Mouse (Mus musculus) thymus, adult 2 months (tissue): Measurements from ENCODE around the gene Slc25a36. TPM values are rescaled to one million over a fixed set of nuclear protein-coding genes. Genes with fewer than 3 reads are reported as not detected.

Source experiments
- DNase-seq: peaks from one replicate; pipeline ENCODE4 v3.0.0; 2021
- H3K27ac ChIP-seq: fragments of 200-500 bp; 2 replicates; pipeline ENCODE4 v1.5.1; 2012; ENCODE audit warnings: low read length, control low read depth; ENCODE audit not compliant: control insufficient read depth, insufficient read depth
- H3K27me3 ChIP-seq: fragments of 200-500 bp; 2 replicates; pipeline ENCODE4 v1.6.1; 2012; ENCODE audit warnings: mild to moderate bottlenecking, low read length, moderate library complexity, mixed read lengths; ENCODE audit not compliant: control insufficient read depth, insufficient read depth
- H3K36me3 ChIP-seq: fragments of 200-500 bp; 2 replicates; pipeline ENCODE4 v1.6.1; 2012; ENCODE audit warnings: mild to moderate bottlenecking, low read length, moderate library complexity; ENCODE audit not compliant: control insufficient read depth, insufficient read depth
- H3K4me1 ChIP-seq: fragments of 200-500 bp; replicated peaks from 2 replicates; pipeline ENCODE4 v1.6.1; 2012; ENCODE audit warnings: low read length; ENCODE audit not compliant: control insufficient read depth, insufficient read depth
- H3K4me3 ChIP-seq: fragments of 200-500 bp; 2 replicates; pipeline ENCODE4 v1.5.1; 2012; ENCODE audit warnings: mild to moderate bottlenecking, low read length, control low read depth, moderate library complexity; ENCODE audit not compliant: control insufficient read depth, insufficient read depth
- CTCF ChIP-seq: fragments of 200-500 bp; IDR thresholded peaks from 2 replicates; pipeline ENCODE4 v1.5.1; 2012; ENCODE audit warnings: mild to moderate bottlenecking, control low read depth, low read length, moderate library complexity, borderline replicate concordance; ENCODE audit not compliant: control insufficient read depth, poor library complexity, insufficient read depth; ENCODE audit errors: extremely low read depth
- POLR2A ChIP-seq: fragments of 200-500 bp; IDR thresholded peaks from 2 replicates; pipeline ENCODE4 v1.6.1; 2012; ENCODE audit warnings: mild to moderate bottlenecking, low read length, control low read depth, moderate library complexity; ENCODE audit not compliant: control insufficient read depth, poor library complexity, insufficient read depth; ENCODE audit errors: extremely low read depth
- WGBS: fragments of 180-500 bp; shearing (Covaris S2); methylation state at CpG from one replicate; pipeline ENCODE4 v1.1.7; 2018; 5-methylcytosine and 5-hydroxymethylcytosine counted together
- polyA plus RNA-seq: library from polyadenylated mRNA; depleted of rRNA; stranded (reverse); fragments of >200 nt; gene quantifications from 2 replicates; pipeline ENCODE4 v1.2.3, GENCODE M21; 2012; rRNA removed

Gene Slc25a36
- polyA plus RNA-seq, 1 experiment, result 16.1 TPM

DNA sequence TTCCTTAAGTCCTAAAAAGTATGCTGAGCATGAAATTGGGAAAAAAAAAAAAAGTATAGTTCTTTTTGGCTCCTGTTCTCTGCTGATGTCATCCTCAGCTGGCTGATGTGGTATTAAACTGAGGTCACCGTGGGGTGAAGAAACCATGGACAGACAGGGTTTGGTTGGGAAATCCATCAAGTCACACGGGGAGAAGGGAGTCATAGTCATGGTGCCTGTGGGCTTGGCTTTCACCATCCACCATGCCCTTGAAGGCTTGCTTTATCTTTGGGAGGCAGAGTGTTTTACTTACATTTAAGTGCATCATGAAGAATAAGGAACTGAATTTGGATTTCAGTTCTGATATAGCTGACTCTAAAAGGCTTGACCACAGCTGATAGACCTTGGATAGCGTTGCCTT is 72.9 kb downstream of the Slc25a36 start:
- no peak for DNase-seq
- Histone ChIP-seq H3K4me3 (no peak overlapping the region), H3K27ac (no peak overlapping the region), H3K36me3 (no peaks in the 10 kb centered on the region), H3K4me1 (no peaks in the 10 kb centered on the region), H3K27me3 (no peaks in the 10 kb centered on the region)
- TF ChIP-seq POLR2A (no peak), CTCF (no peak)
- WGBS, result 87% methylated on average over 3 of the region's 3 CpGs

DNA sequence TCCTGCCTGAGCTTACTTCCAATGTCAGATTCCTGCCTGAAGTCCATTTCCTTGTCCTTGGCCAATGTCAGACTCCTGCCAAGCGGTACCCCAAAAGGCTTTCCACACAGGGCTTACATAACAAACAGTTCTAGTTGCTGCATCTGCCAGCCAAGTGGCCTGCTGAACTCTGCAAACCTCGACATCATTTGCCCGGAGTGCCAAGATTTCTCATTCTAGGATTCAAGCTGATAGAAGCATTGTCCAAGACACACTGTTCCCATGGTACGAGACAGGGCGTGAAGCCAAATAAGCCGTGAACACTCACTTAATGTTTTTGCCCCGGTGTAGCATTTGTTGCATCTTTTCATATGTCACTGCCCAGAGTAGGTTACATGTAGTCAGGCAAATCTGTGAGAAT is 74.3 kb downstream of the Slc25a36 start:
- Histone ChIP-seq H3K4me1 (no peaks in the 10 kb centered on the region), H3K27me3 (no peaks in the 10 kb centered on the region), H3K27ac (no peak overlapping the region), H3K4me3 (no peak overlapping the region), H3K36me3 (no peaks in the 10 kb centered on the region)
- 96% methylated on average over 7 of the region's 7 CpGs for WGBS
- DNase-seq, result no peak
- TF ChIP-seq POLR2A, result no peak
- no peak for TF ChIP-seq CTCF

GRCm38 (mm10) chr9:97027361-97027760 is 83.6 kb downstream of the Slc25a36 start:
- no peaks in the 10 kb centered on the region; the same call in 1 of the 2 replicates for H3K27me3 ChIP-seq
- DNase-seq, result no peak
- no peaks in the 10 kb centered on the region for H3K36me3 ChIP-seq
- H3K4me1 ChIP-seq, result no peaks in the 10 kb centered on the region
- H3K4me3 ChIP-seq, result no peak overlapping the region
- no peak overlapping the region for H3K27ac ChIP-seq
- TF ChIP-seq CTCF (no peak), POLR2A (no peak)
- 67% methylated on average over 12 of the region's 12 CpGs for WGBS

GRCm38 (mm10) chr9:97026006-97026405 is 85.0 kb downstream of the Slc25a36 start:
- WGBS, result over 99% methylated on average over 4 of the region's 4 CpGs
- Histone ChIP-seq H3K27me3 (no peaks in the 10 kb centered on the region; the same call in 1 of the 2 replicates), H3K4me3 (no peak overlapping the region), H3K27ac (no peak overlapping the region), H3K36me3 (no peaks in the 10 kb centered on the region), H3K4me1 (no peaks in the 10 kb centered on the region)
- no peak for TF ChIP-seq CTCF
- no peak for DNase-seq

Other genes starting within 250 kb of the Slc25a36 start
- gene Pxylp1, start 218.5 kb downstream of the Slc25a36 start, polyA plus RNA-seq, result 4.4 and 4.9 TPM in 2 replicates
- gene Spsb4, start 92.3 kb downstream of the Slc25a36 start, polyA plus RNA-seq, result 0.43 and 0.69 TPM in 2 replicates